Mouse (Mus musculus) liver, embryonic 14.5 days (tissue): ENCODE data around the gene Cela2a.

Experiments
- CTCF ChIP-seq: IDR thresholded peaks from 2 replicates; pipeline ENCODE4 v1.5.1; 2016; ENCODE audit warnings: antibody characterized with exemption, low read depth, control low read depth
- EP300 ChIP-seq: IDR thresholded peaks from 2 replicates; pipeline ENCODE4 v1.6.1; 2016; ENCODE audit warnings: antibody characterized with exemption, low read depth

GRCm38 (mm10) chr4:141834536-141835095 is 8.7 kb upstream of the Cela2a start:
- TF ChIP-seq CTCF (no peak), EP300 (no peak)
